Mouse (Mus musculus) telencephalon, adult 2 months (tissue): ENCODE data around the gene Dhcr24.

Source experiments
- DNase-seq: peaks from one replicate; pipeline ENCODE4 v3.0.0-alpha.2; 2011; ENCODE audit warnings: low read depth, low spot score

The Dhcr24 gene

GRCm38 (mm10) chr4:106606639-106607554, 46.1 kb downstream of the Dhcr24 start:
- DNase-seq, result peak; percentile 51

DNA sequence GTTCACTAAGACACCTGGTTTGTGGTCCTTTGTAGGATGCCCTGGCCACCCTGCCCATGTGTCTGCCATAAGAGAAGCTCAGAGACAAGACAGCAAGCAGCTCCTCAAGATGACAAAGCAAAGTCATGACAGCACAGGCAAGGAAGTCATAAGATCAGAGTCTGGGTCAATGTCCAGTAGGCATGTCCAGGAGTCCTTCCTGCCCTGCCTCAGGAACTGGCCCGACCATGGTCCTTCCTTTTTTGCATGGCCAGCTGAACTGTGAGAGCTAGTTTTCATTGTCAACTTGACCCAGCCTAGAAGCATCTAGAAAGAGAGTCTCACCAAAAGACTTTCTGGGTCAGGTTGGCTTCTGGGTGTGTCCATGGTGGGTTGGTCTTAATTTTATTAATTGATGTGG, 47.1 kb downstream of the Dhcr24 start:
- no peak for DNase-seq

DNA sequence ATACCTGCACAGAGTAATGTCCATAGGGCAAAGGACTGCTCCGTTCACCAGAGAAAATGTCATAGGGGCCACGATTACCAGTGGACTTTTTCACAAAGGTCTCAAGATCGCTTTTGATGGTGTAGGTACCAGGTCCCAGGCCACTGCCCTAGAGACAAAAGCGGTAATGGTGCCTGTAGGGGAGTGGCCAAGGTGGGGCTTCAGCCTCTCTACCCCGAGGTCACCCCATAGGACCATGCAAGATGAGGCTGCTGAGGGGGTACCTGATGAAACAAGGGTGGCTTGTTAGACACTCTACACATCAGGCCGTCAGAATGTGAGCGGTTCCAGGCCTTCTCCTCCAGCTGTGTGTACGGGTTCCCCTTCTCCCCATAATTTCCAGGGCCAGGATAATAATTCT, 52.3 kb downstream of the Dhcr24 start:
- DNase-seq, result no peak

GRCm38 (mm10) chr4:106613560-106613959, 52.7 kb downstream of the Dhcr24 start:
- DNase-seq, result no peak

DNA sequence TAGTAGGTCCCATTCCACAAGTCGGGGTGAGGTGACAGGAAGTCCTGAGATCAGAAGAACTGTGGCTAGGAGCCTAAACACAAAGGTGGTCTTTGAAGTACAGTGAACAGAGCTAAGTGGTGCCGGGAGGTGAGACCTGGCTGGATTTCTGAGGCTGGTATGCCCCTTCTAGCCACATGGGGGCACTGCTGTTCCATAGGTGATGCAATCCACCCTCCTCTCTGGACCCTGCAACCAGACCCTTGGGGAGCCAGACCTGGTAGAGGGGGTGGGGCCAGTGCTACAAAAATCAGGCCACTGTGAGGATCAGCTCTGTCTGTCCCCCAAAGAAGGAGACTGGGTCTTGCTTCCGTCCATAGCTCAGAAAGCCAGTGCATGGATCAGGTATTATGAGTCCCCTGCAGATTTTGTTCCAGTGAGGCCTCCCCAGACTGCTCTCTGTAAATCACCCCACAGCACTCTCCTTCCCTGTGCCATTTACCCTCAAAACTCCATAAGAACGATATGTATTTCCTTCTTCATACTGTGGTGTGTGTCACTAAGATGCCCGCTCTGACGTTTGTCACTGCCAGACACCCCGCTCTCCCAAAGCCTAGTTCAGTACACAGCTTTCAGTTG, 53.5 kb downstream of the Dhcr24 start:
- no peak for DNase-seq

GRCm38 (mm10) chr4:106614881-106615280, 54.0 kb downstream of the Dhcr24 start:
- DNase-seq, result no peak

GRCm38 (mm10) chr4:106615637-106616036, 54.8 kb downstream of the Dhcr24 start:
- no peak for DNase-seq

DNA sequence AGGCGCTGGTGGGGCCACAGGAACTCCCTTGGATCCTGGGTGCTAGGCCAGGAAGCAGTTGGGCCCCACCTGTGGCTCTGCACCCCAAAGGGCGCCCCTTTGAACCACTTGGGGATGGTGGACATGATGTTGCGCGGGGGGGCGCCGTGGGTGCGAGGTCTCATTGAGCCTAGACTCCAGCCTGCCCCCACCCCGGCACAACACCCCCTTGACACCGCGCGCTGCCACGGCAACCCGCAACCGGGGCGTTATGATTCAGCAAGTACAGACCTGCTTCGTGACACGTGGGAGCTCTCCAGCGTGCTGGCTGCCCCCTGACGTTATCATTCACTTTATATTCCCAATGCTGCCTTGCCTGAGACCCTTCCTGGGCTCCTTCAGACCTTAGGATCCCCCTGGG, 56.2 kb downstream of the Dhcr24 start, which contains the start of gene Lexm:
TSS of gene Lexm (minus strand) at position 186 of the 400 bp plus-strand sequence.
- no peak for DNase-seq

DNA sequence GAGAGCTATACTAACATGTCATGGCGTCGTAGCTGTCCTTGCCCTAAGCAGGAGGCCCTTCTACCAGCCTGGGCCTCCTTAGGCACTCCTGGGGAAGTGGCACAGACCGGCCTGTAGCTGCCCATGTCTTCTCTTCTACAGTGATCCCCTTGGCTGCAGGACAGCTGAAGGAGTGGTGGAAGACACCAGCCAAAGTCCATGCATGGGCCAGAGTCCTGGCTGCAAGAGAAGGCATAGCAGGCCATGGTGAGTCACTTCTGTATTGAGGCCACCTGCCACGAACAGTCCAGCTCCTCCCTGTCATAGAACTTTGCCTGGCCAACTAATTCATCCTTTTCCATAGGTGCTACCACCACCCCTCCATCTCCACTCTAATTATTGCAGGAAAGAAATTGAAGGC, 58.1 kb downstream of the Dhcr24 start:
- no peak for DNase-seq

DNA sequence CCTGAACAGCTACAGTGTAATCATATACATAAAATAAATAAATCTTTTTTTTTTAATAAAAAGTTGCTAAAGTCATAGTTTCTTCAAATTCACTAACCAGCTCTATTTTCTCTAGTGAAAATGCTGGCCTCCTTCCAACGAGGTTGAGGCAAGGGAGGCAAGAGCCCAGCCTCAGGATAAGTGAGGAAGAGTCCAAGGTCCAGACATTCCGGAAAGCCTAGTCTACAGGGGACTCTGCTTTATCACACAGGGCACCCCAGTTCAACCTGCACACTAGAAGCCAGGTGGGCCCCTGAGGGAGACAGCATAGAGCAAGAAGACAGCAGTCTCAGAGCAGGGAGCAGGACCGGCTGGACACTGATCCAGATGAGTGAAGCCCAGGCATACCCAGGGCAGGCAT, 60.6 kb downstream of the Dhcr24 start:
- no peak for DNase-seq

DNA sequence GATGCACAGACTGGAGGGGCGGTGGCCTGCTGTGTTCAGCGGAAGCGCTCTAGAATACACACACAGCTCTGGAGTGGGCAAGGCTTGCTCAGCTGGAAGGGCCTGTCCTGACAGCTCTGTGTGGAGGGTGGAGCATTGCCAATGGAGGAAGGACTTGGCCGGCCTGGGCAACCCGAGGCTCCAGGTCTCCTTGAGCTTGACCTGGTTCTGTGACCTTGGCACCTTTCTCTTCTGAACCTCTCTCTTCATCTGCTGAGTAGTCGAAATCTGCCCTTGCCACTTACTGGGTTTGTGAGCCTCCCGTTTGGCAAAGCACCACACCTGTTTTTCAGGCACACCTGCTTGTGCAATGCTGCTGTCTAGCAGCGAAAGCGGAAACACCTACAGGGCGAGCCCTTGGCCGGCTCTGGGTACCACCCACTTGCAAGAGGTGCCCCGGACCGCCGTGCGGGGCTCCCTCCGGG, 61.2 kb downstream of the Dhcr24 start, which contains the start of gene Ttc22:
TSS of gene Ttc22 (plus strand) at position 403 of the 464 bp plus-strand sequence.
- no peak for DNase-seq

DNA sequence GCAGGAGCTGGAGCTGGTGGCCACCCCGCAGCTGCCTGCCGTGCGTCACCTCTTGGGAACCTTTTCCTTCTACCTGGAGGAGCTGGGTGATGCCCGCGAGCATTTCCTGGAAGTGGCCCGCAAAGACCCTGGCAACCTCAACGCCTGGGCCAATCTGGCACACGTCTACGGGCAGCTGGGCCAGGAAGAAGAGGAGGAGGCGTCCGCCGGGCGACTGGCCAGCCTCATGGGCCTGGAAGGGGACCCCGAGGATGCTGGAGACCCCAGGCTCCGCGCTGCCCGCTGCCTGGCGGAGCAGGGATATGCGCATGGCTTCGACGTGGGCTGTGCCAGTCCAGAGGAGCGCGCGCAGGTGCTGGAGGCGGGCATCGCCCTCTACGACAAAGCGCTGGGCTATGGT, 61.9 kb downstream of the Dhcr24 start:
- DNase-seq, result no peak

DNA sequence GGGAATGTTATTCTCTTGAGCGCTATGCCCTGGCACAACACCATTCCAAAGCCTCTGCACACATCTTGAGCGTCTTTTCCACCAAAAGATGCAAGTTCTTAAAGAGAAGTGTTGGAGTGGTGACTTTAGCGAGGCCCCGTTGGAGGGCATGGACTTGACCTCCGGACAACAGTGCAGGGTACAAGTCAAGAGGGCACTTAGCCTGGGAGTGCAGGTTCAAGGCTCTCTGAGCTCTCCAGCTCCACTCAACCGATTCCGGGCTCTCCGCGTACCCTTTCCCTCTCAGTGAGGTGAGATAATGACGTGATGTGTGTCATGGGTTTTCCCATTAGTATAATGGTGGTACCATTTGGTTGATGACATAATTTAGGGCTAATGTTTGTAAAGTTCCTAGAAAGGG, 63.4 kb downstream of the Dhcr24 start:
- no peak for DNase-seq

DNA sequence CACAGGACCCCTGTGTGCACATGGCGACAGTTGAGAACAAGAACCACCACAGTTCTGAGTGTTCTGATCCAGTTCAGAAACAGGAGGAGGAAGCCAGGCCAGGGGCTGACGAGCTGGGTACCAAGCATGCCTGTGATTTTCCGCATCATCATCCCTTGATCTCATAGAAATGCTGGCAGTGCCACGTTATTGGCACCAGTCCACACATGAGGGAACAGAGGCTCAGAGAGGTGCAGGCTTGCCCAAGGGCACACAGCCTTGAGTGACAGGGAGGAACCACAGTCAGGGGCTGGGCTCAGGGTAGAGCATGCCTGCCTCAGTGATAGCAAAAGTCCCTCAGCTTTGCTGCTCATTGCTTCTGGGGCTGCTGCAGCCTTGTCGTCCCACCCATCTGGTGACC, 67.0 kb downstream of the Dhcr24 start:
- DNase-seq, result no peak

DNA sequence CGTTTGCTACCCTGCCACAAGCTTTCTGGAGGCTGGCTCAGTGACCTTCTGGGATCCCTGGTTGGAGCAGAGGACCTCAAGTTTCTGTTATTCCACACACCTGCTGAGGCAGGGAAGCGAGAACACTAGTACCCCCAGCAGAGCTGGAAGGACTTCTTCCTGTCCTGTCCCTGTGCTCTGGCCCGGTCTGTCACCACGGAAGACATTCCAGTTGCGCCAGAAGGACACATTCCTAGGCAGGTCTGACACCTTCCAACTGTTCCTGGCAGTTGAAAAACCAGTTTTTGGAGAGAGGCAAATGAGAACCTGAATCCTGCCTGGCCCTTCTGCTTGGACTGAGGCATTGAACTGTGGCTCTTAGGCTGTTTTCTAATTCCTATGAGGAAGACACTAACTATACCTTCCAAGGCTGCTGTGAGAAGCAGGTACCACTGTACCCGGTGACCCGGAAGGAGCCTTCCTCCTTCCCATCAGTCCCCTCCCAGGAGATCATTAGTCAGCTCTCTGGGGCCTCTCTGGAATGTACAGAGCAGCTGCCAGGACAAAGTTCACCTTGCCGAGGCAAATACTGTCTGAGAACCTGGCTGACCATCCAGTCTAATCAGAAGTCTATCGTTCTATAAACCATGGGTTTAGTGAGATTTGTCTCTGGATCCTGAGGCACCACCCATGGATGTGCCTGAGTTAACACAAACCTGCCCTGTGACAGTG, 68.0 kb downstream of the Dhcr24 start:
- DNase-seq, result no peak

GRCm38 (mm10) chr4:106629374-106629773, 68.5 kb downstream of the Dhcr24 start:
- DNase-seq, result no peak

DNA sequence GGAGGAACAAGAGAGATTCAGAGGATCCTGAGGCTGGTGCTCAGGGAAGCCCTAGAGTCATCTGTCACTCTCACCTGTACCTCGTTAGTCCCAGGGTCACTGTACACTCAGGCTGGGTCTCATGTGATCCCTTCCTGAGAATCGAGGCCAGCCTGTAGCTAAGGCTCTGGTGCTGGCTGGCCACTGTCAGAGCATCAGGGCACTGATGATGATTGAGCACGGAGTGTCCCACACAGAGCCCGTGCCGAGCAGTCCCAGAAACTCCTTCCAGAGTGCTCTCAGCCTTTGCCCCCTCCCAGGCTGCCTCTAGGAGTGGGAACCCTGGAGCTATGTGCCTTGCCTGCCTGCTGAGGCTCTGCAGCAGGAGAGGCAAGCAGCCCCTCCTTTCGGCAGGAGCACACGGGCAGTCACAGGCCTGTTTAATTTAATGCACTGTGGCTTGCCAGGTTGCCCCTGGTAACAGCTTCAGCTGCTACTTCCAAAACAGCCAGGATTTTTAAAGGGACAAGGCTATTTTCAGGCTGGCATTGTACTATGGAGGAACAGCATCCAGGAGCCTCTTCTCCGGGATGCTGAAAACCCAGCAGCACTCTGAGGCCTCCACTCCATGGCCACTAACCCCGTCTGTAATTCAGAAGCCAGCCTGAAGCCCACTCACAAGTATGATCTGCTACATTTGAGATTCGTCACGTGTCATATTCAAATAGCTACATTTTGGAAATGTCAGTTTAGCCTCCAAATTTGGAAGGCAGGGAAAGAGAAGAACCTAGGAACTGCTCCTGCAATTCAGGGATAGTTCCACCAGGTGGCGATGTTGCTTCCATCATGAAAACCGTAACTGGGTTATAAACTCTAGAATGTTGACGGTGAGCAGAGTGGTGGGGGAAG, 69.7 kb downstream of the Dhcr24 start:
- peak; percentile 94 for DNase-seq

DNA sequence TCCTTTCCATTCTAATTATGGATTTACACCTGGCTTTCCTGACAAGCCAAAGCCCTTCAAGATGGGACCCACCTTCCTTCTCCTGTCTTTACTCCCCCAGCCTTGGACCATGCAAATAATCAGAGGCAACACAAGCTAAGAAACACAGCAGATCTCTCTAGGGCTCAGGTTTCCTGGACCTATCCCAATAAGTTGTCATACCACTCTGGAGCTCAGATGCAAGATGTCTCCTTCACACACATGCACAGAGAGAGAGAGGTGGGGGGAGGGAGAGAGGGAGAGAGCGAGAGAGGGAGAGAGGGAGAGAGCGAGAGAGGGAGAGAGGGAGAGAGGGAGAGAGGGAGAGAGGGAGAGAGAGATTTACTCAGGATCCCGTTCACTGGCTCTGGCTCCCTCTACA, 71.5 kb downstream of the Dhcr24 start:
- no peak for DNase-seq

DNA sequence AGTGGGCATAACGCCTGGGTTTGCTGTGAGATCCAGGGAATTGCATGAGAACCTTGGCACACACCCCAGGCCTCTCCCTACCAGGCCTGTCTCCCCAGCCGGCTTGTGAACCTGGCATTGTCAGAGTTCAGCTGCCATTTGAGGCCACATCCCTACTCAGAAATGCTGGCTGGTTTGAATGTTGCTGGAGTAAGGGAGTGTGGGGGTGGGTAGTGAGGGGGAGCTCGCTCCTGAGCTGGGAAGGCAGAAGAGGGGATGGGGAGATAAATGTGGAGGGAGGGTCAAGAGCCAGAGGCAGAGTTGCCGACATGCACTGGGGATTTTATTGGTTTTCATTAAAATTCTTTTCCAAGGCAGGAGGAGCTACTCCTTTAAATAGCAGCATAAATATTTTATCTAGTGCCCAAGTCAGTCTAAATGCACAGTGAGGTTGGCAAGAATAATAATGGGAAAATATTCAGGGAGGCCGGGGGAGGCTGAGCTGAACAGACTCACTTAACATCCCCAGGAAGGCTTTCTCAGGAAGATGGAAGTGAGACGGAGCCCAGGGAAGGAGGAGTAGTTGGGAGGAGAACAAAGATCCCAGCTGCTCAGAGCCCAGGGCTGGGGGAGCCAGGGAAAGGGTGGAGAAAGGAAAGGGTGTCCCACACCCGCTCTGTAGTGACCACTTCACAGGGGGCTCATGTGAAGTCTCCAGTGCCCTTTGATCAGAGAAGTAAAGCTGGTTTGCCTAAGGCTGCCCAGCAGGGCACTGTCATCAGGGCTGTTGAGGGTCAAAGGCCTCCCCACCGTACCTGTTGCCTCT, 72.6 kb downstream of the Dhcr24 start:
- DNase-seq, result peak; percentile 58

DNA sequence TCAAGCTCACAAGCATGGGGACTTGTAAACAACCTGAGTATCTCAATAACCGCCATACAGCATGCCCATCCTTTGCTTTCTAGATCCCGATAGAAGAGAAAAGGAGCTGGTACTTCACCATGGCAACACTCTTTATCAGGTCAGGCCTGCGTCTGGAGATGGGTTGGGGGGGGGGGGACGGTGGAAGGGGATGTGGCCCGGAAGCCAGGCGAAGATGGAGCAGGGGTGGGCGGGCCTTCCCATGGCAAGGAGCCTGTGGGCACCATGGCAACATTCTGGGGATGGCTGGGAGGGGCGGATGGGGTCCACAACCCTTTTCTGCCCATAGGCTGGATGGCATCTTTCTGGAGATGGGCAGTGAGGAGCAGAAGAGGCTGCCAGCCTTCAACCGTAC, 73.2 kb downstream of the Dhcr24 start:
- no peak for DNase-seq
